Mouse (Mus musculus) stomach, postnatal 0 days (tissue): ENCODE measurements around the gene Gm9837.

Source experiments
- CTCF ChIP-seq: IDR thresholded peaks from 2 replicates; pipeline ENCODE4 v1.5.1; 2016; ENCODE audit warnings: antibody characterized with exemption, low read depth, mild to moderate bottlenecking, moderate library complexity
- EP300 ChIP-seq: optimal IDR thresholded peaks from 2 replicates; pipeline ENCODE3; 2016; ENCODE audit warnings: antibody characterized with exemption

DNA sequence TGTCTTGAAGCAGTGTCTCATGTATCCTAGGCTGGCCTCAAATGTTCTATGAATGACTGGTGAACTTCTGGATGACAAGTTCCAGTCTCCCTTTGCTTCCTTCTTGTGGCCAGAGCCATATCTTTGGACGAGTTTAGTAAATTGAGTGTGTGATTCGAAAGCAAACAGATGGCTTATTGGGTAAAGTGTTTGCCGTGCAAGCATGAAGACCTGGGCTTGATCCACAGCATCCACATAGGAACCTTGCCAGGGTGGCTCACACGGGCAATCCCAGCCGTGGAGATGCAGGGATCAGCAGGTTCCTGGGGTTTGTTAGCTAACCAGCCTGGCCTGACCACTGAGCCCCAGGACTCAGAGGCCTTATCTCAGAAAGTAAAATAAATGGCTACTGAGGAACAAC is 17.2 kb downstream of the Gm9837 start:
- no peak for TF ChIP-seq CTCF
- TF ChIP-seq EP300, result no peak
